Mouse (Mus musculus) c-Kit-positive CD71-positive TER-119-negative erythroid progenitor cells, embryonic 14.5 days (primary cell): ENCODE results near the gene Extl1.
"Not testable (repeated sequence)": the region's sequence is repeated elsewhere in the genome, so short reads cannot be mapped to it uniquely, and the experiment has no call there.

Source experiments
- DNase-seq: peaks from one replicate; pipeline ENCODE4 v3.0.0-alpha.2; 2013; ENCODE audit warnings: low read depth

Gene Extl1

GRCm38 (mm10) chr4:134383750-134384149 is at the start of gene Extl1:
Gene Extl1, minus strand, starts transcription at chr4:134383850.
- DNase-seq = not testable (repeated sequence)

- no peak for DNase-seq
Observed at GRCm38 (mm10) chr4:134432686-134433360, 49.2 kb upstream of the Extl1 start.

GRCm38 (mm10) chr4:134430381-134431004 is 46.8 kb upstream of the Extl1 start:
- no peak for DNase-seq

DNA sequence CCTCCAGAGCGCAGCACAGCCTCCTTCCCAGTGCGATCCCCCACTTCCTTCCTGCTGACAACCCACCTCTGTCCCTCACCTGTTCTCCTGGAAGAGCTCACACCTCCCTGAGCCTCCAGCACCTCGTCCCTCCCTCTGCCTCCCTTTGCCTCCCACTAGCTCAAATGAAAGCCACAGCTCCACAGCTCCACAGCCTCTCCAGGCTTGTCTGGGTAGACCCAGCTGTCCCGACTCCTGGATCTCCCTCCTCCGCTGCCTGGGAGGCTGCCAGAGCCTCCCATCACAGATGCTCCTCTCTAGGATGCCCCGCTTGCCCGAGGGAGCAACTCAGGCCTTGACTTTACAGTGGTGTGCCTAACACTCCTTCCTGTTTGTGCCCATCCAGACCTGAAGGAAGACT is 41.4 kb upstream of the Extl1 start:
- no peak for DNase-seq

GRCm38 (mm10) chr4:134423949-134424348 is 40.3 kb upstream of the Extl1 start:
- DNase-seq = no peak

GRCm38 (mm10) chr4:134421971-134422370 is 38.3 kb upstream of the Extl1 start:
- DNase-seq = no peak

GRCm38 (mm10) chr4:134417111-134417510 is 33.5 kb upstream of the Extl1 start:
- DNase-seq = no peak

DNA sequence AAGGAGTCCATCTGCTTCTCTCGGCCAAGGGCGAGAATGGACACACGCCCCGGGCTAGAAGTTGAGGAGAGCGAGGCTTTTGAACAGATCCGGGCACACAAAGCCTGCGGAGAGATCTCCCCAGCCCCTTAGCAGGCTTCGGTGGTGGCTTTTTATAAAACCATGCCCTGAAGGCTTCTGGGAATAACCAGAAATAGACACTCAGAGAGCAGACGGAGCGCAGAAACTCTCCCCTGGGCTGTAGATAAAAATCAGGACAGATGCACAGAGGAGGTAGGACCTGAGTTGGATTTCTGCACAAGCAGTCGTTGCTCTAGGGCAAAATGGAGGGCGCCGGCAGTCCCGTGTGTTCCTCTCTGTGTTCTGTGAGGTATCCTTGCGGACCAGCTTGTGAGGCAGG is 33.0 kb upstream of the Extl1 start:
- DNase-seq = no peak

GRCm38 (mm10) chr4:134416177-134416576 is 32.5 kb upstream of the Extl1 start:
- DNase-seq = no peak

- no peak for DNase-seq
Observed at GRCm38 (mm10) chr4:134409286-134409685, 25.6 kb upstream of the Extl1 start.

- DNase-seq = no peak
Observed at GRCm38 (mm10) chr4:134403721-134404120, 20.1 kb upstream of the Extl1 start.

- no peak for DNase-seq
Observed at GRCm38 (mm10) chr4:134402571-134403262, 19.1 kb upstream of the Extl1 start.

GRCm38 (mm10) chr4:134401856-134402570 is 18.4 kb upstream of the Extl1 start:
- DNase-seq = no peak

DNA sequence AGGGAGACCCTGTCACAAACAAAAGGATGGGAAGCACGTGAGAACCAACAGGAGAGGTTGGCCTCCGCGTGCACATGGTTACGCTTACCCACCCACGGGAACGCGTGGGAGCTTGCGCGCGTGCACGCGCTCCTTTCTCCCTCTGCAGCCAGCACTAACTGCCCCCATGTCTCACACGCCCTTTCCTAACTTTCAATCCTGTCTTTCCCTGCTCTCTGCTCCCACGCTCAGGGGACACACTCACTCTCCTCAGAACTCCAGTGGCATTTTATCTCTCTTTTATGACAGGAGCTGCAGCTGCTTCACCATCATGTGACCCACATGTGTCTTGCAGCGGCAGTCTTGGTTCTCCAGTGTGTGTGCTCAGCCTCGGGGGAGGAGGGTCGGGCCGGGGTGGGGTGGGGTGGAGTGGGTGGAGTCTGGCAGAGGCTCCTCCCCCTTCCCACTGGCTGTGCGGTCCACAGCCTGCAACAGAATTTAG is 17.6 kb upstream of the Extl1 start:
- no peak for DNase-seq

- no peak for DNase-seq
Observed at GRCm38 (mm10) chr4:134400206-134400605, 16.6 kb upstream of the Extl1 start.

- DNase-seq = no peak
Observed at GRCm38 (mm10) chr4:134397732-134398131, 14.1 kb upstream of the Extl1 start.

- DNase-seq = no peak
Observed at GRCm38 (mm10) chr4:134397121-134397520, 13.5 kb upstream of the Extl1 start.

DNA sequence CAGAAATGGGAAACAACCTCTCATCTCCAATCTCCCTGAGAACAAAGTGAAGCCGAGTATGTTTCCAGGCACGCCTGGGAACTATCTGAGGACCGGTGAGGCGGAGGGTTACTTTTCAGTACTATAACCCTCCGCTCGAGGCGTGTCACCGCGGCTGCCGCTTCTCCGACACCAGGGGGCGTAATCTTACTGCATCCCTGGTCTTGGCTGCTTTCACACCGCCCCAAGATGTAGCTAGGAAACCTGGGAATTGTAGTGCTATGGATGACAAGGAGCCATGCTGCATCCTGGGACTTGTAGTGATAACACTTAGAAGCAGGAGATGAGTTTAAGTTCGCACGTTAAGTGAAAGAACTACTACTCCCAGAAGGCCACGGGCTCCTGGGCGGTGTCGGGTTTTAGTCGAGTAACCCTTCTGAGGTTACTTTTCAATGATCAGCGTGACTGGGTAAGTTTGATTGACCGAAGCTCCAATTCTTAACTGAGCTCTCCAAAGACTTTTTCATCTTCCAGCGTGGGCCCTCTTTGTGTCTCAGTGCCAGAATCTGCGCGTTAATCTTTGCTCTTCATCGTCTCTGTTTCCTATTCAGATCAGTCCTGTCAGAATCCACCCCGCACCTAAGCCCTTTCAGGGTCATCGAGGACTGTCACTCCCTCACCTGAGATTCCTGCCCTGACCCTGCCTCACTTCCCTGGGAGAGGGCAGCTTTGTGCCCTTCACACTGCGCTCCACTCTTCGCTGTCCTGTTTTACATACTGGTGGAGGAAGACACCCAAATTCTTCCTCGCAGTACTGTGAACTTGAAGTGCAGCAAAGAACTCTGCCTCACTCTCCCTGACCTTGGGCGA is 12.6 kb upstream of the Extl1 start, which contains the start of gene Pafah2:
Pafah2 (plus strand) TSS at position 344 of the 849 bp plus-strand sequence.
- peak; percentile 89 for DNase-seq

GRCm38 (mm10) chr4:134395142-134395541 is 11.5 kb upstream of the Extl1 start:
- no peak for DNase-seq

GRCm38 (mm10) chr4:134393026-134393425 is 9.4 kb upstream of the Extl1 start:
- no peak for DNase-seq

- no peak for DNase-seq
Observed at GRCm38 (mm10) chr4:134392595-134392994, 8.9 kb upstream of the Extl1 start.
